Mouse (Mus musculus) cerebellum, adult 9-10 months (tissue): Measurements from ENCODE around the gene Sult1b1.
"Not testable (repeated sequence)": the region's sequence is repeated elsewhere in the genome, so short reads cannot be mapped to it uniquely, and the experiment has no call there.

Experiments used
- DNase-seq: peaks from one replicate; pipeline ENCODE4 v3.0.0; 2022

Sult1b1 gene

DNA sequence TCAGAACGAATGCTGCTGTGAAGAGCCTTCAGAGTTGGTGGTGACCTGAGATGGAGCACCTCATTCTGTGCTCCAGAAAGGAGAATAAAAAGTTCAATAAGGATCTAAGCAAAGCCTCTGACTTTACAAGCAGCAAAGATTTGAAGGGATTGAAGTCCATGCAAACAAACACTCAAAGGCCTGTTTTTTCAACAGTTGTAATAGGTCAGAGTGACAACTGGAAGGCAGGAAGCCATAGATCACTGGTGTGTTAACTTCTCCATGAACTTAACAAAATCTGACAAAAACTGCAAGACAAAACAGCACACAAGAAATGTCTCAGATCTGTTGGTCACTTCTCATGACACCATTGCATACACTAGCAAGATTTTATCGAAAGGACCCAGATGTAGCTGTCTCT, at the start of gene Sult1b1:
TSS of gene Sult1b1 (minus strand) at position 85 of the 400 bp plus-strand sequence.
- DNase-seq, result no peak

DNA sequence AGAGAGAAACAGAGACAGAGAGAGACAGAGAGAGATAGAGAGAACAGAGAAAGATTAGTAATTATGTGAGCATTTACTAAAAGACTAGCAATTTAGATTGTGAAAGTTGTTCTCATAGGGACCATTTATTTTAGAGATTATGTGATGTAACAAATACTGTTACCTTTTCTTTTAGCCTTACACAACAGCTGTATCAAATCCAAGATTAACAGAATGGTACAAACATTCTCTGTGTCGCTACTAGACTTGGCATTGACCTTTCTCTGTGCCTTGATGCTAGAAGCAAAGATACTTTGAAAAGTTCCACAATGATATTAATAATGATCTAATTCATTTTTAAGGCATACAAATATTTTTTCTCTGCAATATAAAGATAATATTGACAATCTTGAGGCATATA, 42.4 kb upstream of the Sult1b1 start:
- DNase-seq, result no peak

DNA sequence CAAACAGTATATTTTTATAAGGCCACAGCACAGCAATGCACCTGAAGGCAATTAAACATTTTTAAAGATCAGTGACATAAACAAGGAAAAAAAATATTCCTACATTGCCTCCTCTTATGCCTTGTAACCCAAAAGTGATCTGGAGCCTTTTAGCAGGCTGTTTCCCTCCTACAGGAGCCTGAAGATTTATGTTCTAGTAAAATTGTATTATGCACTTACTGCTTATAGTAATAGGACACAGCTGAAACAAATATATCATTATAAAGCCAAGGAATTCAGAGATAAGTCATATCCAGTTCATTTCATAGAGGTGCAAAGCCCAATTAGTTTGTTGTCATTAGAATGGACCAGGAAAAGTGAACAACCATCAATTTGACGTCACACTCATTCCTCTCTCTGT, 36.2 kb upstream of the Sult1b1 start:
- DNase-seq, result no peak

- DNase-seq, result no peak
Measured at GRCm38 (mm10) chr5:87573490-87573889, 35.5 kb upstream of the Sult1b1 start.

DNA sequence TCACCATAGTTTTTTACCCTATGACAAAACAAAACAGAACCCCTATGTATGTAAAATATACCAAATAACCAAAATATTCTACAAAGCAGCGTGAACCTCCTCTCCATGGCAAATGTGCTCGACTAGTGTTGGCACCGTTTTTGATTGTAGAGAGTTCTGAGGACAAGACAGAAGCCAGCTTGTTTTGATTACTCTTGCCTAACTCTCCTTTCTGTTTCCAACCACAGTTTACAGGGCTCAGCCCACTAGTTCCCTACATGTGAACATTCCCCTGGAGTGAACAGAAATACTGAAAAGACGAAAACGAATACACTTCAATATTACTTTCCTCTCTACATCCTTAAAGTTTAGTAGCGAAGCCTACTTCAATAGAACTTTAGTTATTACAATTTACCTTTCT, 34.8 kb upstream of the Sult1b1 start:
- no peak for DNase-seq

GRCm38 (mm10) chr5:87568845-87569244, 30.9 kb upstream of the Sult1b1 start, which contains the start of gene Sult1d1:
Gene Sult1d1, minus strand, starts transcription at chr5:87569027.
- no peak for DNase-seq

DNA sequence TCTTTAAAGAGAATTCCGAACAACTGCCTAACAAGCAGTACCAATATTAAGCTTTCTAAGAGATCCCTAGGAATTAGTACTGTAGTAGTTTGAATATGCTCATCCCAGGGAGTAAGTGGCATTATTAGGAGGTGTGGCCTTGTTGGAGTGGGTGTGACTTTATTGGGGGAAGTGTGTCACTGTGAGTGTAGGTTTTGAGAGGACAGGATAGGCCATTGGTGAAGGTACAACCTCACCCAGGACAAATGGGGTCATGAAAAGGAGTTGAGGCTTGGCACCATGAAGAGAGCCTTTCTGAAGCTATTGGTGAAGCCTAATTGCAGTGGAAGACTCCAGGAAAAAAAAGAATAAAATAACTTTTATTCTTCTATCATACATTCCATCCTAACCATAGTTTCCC, 29.3 kb upstream of the Sult1b1 start:
- no peak for DNase-seq

DNA sequence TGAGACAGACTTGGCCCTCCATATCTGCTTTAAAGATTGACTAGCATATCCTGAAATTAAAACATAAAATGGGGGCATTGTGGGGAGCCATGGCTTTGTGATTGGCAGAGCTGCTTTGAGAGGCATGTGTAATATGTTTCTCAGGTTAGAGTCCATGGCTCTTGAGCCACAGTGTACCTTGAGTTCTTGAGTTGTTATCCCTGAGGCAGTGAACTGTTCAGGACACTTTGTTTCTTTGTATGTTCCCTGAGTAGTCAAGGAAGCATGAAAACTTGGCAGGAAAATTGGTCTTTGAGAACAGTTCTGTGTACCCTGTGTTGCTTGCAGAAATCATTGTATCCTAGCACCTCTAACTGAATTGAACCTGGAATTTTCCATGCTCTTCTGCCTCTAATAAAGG, 25.0 kb upstream of the Sult1b1 start:
- no peak for DNase-seq

GRCm38 (mm10) chr5:87562526-87562925, 24.5 kb upstream of the Sult1b1 start:
- no peak for DNase-seq

DNA sequence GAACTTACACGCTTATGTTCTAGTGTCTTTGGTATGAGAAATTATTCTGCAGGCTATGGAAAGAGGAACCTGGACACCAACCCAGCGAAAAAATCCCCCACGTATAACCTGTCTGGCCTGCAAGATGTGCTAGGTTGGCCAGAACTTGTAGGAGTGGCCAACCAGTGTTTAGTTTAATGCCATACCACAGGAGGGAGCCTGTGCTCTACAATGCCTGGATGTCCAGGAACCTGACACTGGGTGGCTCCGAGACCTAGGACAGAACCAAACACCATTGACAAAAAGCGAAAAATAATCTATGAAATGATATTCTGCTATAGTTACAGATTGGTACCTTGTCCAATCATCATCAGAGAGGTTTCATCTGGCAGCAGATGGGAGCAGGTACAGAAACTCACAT, 22.1 kb upstream of the Sult1b1 start:
- DNase-seq, result no peak

DNA sequence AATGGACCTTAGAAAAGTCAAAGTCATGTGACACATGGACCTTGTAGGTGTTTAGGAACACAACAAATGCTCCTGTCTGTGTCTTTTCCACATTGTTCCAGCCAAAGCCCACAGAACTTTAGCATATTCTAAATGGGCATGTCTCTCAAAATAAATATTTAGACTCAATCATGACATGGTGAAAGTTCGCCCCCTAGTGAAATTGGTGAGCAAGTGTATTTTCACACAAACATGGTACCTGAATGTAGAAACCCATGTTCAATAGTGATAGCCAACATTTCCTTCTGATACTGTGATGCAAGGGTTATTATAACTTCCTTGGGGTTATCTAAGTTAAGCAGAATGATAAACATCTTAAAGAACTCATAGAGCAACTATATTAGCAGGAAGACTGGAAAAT, 12.9 kb upstream of the Sult1b1 start:
- DNase-seq, result no peak

DNA sequence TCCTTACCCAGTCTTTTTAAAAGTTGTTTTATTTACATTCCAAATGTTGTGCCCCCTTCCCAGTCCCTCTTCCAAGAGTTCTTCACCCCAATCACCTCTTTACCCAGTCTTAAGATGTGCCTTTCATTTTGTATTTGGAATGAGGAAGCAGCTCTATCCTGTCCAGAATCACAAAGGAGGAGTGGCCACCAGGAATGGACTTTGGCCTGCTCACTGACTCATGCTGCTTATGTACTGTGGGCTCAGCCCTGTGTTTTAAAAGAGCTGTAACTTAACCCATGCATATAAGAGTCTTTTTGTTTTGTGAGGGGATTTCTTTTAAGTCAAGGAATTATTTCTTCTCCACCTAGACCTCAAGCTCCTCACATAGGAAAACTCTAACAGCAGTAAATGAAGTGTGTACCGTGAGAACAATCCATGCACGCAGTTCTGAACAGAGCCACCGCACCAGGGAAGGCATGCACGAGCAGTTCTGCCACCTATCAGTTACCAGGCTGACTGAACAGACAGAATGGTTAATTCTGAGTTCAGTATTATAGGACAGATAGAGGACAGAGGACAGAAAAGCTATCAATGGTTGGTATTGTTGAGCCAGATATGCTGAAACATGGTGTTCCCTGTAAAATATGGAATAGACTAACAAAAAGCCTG, 1.9 kb downstream of the Sult1b1 start:
- DNase-seq, result no peak

- DNase-seq, result no peak
Measured at GRCm38 (mm10) chr5:87532288-87532687, 5.7 kb downstream of the Sult1b1 start.

DNA sequence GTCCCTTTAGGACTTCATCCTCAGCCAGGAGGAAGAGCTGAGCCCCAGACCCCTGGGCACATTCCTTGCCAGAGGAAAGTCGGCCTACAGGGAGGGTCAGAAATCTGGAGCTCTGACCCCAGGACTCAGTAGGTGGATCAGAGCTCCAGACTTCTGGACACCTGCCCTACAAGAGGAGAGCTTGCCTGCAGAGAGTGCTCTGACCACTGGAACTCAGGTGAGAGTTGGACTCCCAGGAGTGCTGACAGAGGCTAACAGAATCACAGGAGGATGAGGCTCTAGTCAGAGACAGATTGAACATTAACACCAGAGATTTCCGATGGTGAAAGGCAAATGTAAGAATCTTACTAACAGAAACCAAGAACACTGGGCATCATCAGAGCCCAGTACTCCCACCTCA, 14.4 kb downstream of the Sult1b1 start:
- not testable (repeated sequence) for DNase-seq

GRCm38 (mm10) chr5:87505776-87506458, 32.1 kb downstream of the Sult1b1 start:
- DNase-seq, result no peak

DNA sequence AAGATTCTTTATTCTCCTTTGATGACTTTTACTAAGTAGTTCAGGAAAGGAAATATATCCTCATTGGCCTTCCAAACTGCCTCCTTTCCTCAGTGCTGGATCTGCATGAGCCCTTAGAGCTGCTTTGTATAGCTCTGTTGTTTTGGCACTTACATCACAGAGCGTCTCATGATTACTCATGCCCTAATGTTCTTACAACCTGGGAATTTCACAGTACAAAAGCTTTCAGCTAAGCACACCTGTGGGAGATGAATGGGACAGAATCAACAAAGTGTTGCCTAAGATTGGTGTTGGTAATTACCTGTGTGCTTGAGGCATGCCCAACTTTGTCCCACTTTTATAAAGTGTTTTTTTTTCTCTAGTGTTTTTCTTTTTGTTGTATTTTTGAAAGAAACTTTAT, 35.3 kb downstream of the Sult1b1 start:
- no peak for DNase-seq

DNA sequence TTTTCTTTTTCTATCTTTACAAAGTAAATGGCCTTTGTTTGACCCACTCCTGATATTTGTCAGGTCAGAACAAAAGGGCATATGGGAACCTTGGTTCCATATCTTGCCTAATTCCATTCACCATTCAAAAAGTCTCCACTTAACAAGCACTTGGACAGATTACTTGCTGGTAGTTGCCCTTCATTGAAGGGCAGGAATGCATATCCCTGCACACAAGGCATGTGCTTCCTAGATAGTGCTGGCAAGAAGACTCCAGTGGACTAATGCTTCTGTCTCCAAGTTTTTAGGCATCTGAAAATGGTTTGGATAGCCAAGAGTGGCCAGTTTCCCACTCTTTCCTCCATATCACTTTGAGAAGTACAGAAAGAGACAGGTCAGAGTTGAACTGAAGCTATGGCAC, 38.7 kb downstream of the Sult1b1 start:
- DNase-seq, result no peak

- DNase-seq, result no peak
Measured at GRCm38 (mm10) chr5:87498936-87499335, 39.1 kb downstream of the Sult1b1 start.

DNA sequence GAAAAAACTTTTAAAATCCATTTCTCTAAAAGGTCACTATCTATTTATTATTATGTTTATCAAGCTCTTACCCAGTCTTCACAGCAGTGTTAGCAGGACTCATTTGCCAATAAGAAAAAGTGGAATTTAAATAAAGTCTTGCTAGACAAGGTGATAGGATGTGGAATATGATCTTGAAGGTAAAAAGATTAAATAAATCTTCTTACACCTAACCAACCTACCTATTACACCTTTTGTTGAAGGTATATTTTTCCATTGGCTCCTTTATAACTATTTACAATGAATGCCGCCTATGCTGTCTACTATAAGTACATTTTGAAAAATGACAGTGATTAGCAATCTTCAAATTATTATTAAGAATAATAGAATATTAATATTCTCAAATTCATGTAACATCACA, 47.2 kb downstream of the Sult1b1 start, which contains the start of gene Ugt2a1:
TSS of gene Ugt2a1 (minus strand) at position 101 of the 400 bp plus-strand sequence.
- no peak for DNase-seq

DNA sequence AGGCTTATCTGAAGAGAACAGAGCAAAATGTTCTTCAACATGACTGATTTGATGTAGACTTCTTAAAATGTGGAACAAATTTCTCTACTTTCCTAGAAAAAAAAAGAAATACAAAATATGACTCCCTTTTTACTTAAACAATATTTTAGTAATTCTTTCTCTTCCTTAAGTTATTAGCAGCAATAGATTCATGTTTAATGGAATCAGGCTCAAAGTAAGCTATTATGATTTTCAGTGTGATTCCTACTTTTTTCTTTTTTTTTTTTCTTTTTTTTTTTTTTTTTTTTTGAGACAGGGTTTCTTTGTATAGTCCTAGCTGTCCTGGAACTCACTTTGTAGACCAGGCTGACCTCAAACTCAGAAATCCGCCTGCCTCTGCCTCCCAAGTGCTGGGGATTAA, 51.3 kb downstream of the Sult1b1 start, which contains the start of gene Gm43638:
TSS of gene Gm43638 (minus strand) at position 101 of the 400 bp plus-strand sequence.
- not testable (repeated sequence) for DNase-seq

- DNase-seq, result no peak
Measured at GRCm38 (mm10) chr5:87482160-87482559, 55.8 kb downstream of the Sult1b1 start, which contains the start of gene Ugt2a2. Gene Ugt2a2, minus strand, starts transcription at chr5:87482260.
